Comparison of ENCODE assay signal across 8 mouse cellular contexts in the genomic region with DNA sequence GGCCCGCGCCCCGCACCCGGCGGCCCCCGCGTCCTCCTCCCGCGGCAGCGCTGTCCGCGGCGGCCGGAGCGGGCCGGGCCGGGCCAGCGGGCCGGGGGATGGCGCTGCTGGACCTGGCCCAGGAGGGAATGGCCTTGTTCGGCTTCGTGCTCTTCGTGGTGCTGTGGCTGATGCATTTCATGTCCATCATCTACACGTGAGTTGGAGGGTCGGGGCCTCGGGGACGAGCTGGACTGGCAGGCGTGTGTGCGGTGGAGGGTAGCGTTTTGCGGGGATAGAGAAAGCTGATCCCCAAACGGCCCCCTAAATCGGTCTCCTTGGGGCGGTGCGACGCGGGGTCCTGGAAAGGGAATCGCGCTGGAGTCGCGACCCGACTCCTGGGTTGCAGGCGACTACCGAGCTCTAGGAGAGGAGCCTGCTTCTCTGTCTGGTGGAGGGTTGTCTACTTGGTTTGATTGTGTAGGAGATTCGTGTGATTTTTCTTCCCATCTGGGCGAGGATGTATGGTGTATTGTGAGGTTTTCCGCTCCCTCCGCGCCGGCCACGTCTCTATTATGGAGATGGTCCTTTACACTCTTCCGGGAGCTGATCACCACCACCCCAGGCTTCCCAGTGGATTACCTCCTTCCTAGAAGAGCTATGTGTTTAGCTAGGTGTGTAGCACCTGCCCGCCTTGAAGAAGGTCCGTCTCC. TPM values are rescaled to one million over a fixed set of nuclear protein-coding genes. Genes with fewer than 3 reads are reported as not detected.
A peak's percentile ranks its signal among the peaks of the same experiment; 100 is the strongest.
DNase-seq lines count a peak whose midpoint lies in the region; ATAC-seq and TF ChIP-seq lines count a peak whose summit lies in the region.

No protein-coding gene starts in this region.

- DNase-seq in cerebellum, adult 2 months = peak in 1 of 2 experiments; percentile 71
- no peak for DNase-seq in cerebellum, postnatal 4 days (ENCODE audit: low spot score in 2 of 2)
- peak; percentile 49 for DNase-seq in NIH3T3 (ENCODE audit: low read depth)
- DNase-seq in left cerebral cortex, postnatal 36 days (ENCODE audit: low spot score in 2 of 2) = peak; percentile 57 to 58
- DNase-seq in testis, postnatal 14 days (ENCODE audit: low spot score) = peak; percentile 30

- TF ChIP-seq CTCF in cerebellum, adult 2 months (IDR thresholded peaks at IDR 0.05; ENCODE audit: borderline replicate concordance, insufficient read depth, low read depth, low read length) = no peak

- H3K4me1 ChIP-seq in cerebellum, adult 2 months (ENCODE audit: control insufficient read depth, insufficient read depth, low read length) = peaks cover under 1% of the 10 kb centered on the region
- H3K4me1 ChIP-seq in erythroblast, embryonic 14.5 days (ENCODE audit: control insufficient read depth) = peaks cover 74% of the 10 kb centered on the region
- peaks cover 25% of the 10 kb centered on the region for H3K4me1 ChIP-seq in hindbrain, embryonic 15.5 days (replicated peaks)
- peaks cover 14% of the 10 kb centered on the region for H3K4me1 ChIP-seq in midbrain, embryonic 13.5 days (replicated peaks)

- H3K36me3 ChIP-seq in erythroblast, embryonic 14.5 days (ENCODE audit: control insufficient read depth) = peaks cover 2% of the 10 kb centered on the region
- no peaks in the 10 kb centered on the region for H3K36me3 ChIP-seq in hindbrain, embryonic 15.5 days
- H3K36me3 ChIP-seq in midbrain, embryonic 13.5 days = no peaks in the 10 kb centered on the region

- H3K4me3 ChIP-seq in cerebellum, adult 2 months (replicated peaks; ENCODE audit: insufficient read depth, low read depth, low read length) = peak overlapping the region; percentile 100
- peak overlapping the region; percentile 100 for H3K4me3 ChIP-seq in erythroblast, embryonic 14.5 days (replicated peaks)
- H3K4me3 ChIP-seq in hindbrain, embryonic 15.5 days = peak overlapping the region; percentile 94
- H3K4me3 ChIP-seq in midbrain, embryonic 13.5 days (replicated peaks) = peak overlapping the region; percentile 92

- intact Hi-C loops in left cerebral cortex, postnatal 36 days (cut with DNase I) = loop anchor here (2.0 to 10.0 kb wide), 2 partner anchors 95 to 359 kb away; a partner anchor contains a TSS

- H3K9me3 ChIP-seq in erythroblast, embryonic 14.5 days (ENCODE audit: control insufficient read depth, low read length) = no peaks in the 10 kb centered on the region
- no peaks in the 10 kb centered on the region for H3K9me3 ChIP-seq in hindbrain, embryonic 15.5 days
- no peaks in the 10 kb centered on the region for H3K9me3 ChIP-seq in midbrain, embryonic 13.5 days

- peak overlapping the region; percentile 91 for H3K27ac ChIP-seq in cerebellum, adult 2 months (ENCODE audit: insufficient read depth, low read length)
- H3K27ac ChIP-seq in hindbrain, embryonic 15.5 days (replicated peaks) = peak overlapping the region; percentile 99
- peak overlapping the region; percentile 97 for H3K27ac ChIP-seq in midbrain, embryonic 13.5 days

- H3K27me3 ChIP-seq in cerebellum, adult 2 months (ENCODE audit: control insufficient read depth, insufficient read depth, low read length) = no peaks in the 10 kb centered on the region
- H3K27me3 ChIP-seq in erythroblast, embryonic 14.5 days (ENCODE audit: control insufficient read depth) = no peaks in the 10 kb centered on the region
- H3K27me3 ChIP-seq in hindbrain, embryonic 15.5 days = no peaks in the 10 kb centered on the region
- no peaks in the 10 kb centered on the region for H3K27me3 ChIP-seq in midbrain, embryonic 13.5 days

- no peak for TF ChIP-seq POLR2A in cerebellum, adult 2 months (IDR thresholded peaks at IDR 0.05; ENCODE audit: borderline replicate concordance, insufficient read depth, low read length)

- peak overlapping the region; percentile 53 for H3K4me2 ChIP-seq in hindbrain, embryonic 15.5 days
- peak overlapping the region; percentile 69 for H3K4me2 ChIP-seq in midbrain, embryonic 13.5 days (replicated peaks)

- ATAC-seq in hindbrain, embryonic 15.5 days (ENCODE audit: low FRiP score, low read depth) = peak; percentile 78
- ATAC-seq in midbrain, embryonic 13.5 days = peak; percentile 89

- under 1% methylated on average over 54 of the region's 54 CpGs for WGBS in cerebellum, adult 2 months
- WGBS in hindbrain, embryonic 15.5 days = under 1% methylated on average over 45 of the region's 54 CpGs
- under 1% methylated on average over 47 of the region's 54 CpGs for WGBS in midbrain, embryonic 13.5 days

- peak overlapping the region; percentile 98 for H3K9ac ChIP-seq in hindbrain, embryonic 15.5 days
- peak overlapping the region; percentile 93 for H3K9ac ChIP-seq in midbrain, embryonic 13.5 days (replicated peaks)

RNA-seq across cellular contexts. Expression of a gene that starts 0.6 kb away (rescaled TPM):
- 61.1 and 62.0 TPM in 2 replicates for polyA plus RNA-seq in cerebellum, adult 2 months (2012; rRNA removed)
- polyA plus RNA-seq in erythroblast, embryonic 14.5 days (2012) = 0.32 and 0.57 TPM in 2 replicates
- polyA plus RNA-seq in hindbrain, embryonic 15.5 days (2015; fragmentation: Nextera tagmentation; extraction: Ambion mirVana) = 15.0 and 15.3 TPM in 2 replicates
- 10 to 100 TPM; 88.1 to 88.4 TPM for total RNA-seq in left cerebral cortex, postnatal 36 days (2021)
- polyA plus RNA-seq in midbrain, embryonic 13.5 days (2015; fragmentation: Nextera tagmentation; extraction: Ambion mirVana) = 16.4 and 18.2 TPM in 2 replicates

RNA-seq across cellular contexts. Expression of a gene that starts 50.9 kb away (rescaled TPM):
- polyA plus RNA-seq in cerebellum, adult 2 months (2012; rRNA removed) = not detected in 2 replicates
- not detected in 2 replicates for polyA plus RNA-seq in erythroblast, embryonic 14.5 days (2012)
- 0.04 TPM in 1 of 2 replicates, not detected in the other for polyA plus RNA-seq in hindbrain, embryonic 15.5 days (2015; fragmentation: Nextera tagmentation; extraction: Ambion mirVana)
- not detected for total RNA-seq in left cerebral cortex, postnatal 36 days (2021)
- polyA plus RNA-seq in midbrain, embryonic 13.5 days (2015; fragmentation: Nextera tagmentation; extraction: Ambion mirVana) = 0.04 TPM in 1 of 2 replicates, not detected in the other

Comparison
In these comparisons a context has a peak if more than half of its experiments do, and no peak if none do; other contexts are left out.
1. DNase-seq: peak in NIH3T3 (single experiment), left cerebral cortex, postnatal 36 days (2 of 2) and testis, postnatal 14 days (single experiment); none in cerebellum, postnatal 4 days (0 of 2).
2. RNA of a gene that starts 0.6 kb away (polyA plus RNA-seq): 61.1 to 62.0 TPM in cerebellum, adult 2 months, 16.4 to 18.2 TPM in midbrain, embryonic 13.5 days and 15.0 to 15.3 TPM in hindbrain, embryonic 15.5 days; 0.32 to 0.57 TPM in erythroblast, embryonic 14.5 days; every median in the first group is over 10 times any median in the second.
3. Peak in every context shown above with its lines, with median percentiles within 50 percentile points of each other: H3K27ac ChIP-seq and H3K4me3 ChIP-seq.